Mouse (Mus musculus) neural tube, embryonic 15.5 days (tissue): ENCODE results near the gene Nuak1. TPM values are rescaled to one million over a fixed set of nuclear protein-coding genes. Genes with fewer than 3 reads are reported as not detected.
A peak's percentile ranks its signal among the peaks of the same experiment; 100 is the strongest.

ENCODE experiments used
- ATAC-seq: fragments of 200-750 bp; cut with Nextera tagmentation; 2 replicates; pipeline ENCODE4 v1.8.0; 2017; ENCODE audit warnings: mild to moderate bottlenecking, moderate TSS enrichment, moderate library complexity; ENCODE audit not compliant: low FRiP score
- H3K27ac ChIP-seq: fragments of 300-500 bp; sonication (generic); replicated peaks from 2 replicates; pipeline ENCODE4 v1.5.1; 2015; ENCODE audit warnings: mild to moderate bottlenecking, inconsistent platforms
- H3K27me3 ChIP-seq: fragments of 300-500 bp; sonication (generic); replicated peaks from 2 replicates; pipeline ENCODE4 v1.6.1; 2015; ENCODE audit warnings: inconsistent platforms
- H3K36me3 ChIP-seq: fragments of 300-500 bp; sonication (generic); 2 replicates; pipeline ENCODE4 v1.6.1; 2015; ENCODE audit warnings: inconsistent platforms
- H3K4me1 ChIP-seq: fragments of 300-500 bp; sonication (generic); 2 replicates; pipeline ENCODE4 v1.6.1; 2015; ENCODE audit warnings: inconsistent platforms
- H3K4me2 ChIP-seq: fragments of 300-500 bp; sonication (generic); 2 replicates; pipeline ENCODE4 v1.6.1; 2015; ENCODE audit warnings: inconsistent platforms, mild to moderate bottlenecking, moderate library complexity
- H3K4me3 ChIP-seq: fragments of 300-500 bp; sonication (generic); replicated peaks from 2 replicates; pipeline ENCODE4 v1.5.1; 2015; ENCODE audit warnings: mild to moderate bottlenecking, inconsistent platforms
- H3K9ac ChIP-seq: fragments of 300-500 bp; sonication (generic); replicated peaks from 2 replicates; pipeline ENCODE4 v1.6.1; 2015; ENCODE audit warnings: mild to moderate bottlenecking, inconsistent platforms
- H3K9me3 ChIP-seq: fragments of 300-500 bp; sonication (generic); replicated peaks from 2 replicates; pipeline ENCODE4 v1.6.1; 2016; ENCODE audit warnings: inconsistent platforms
- WGBS: fragments of 180-500 bp; shearing (Covaris S2); methylation state at CpG from one replicate; pipeline ENCODE4 v1.1.7; 2015; ENCODE audit warnings: mixed read lengths; 5-methylcytosine and 5-hydroxymethylcytosine counted together
- polyA plus RNA-seq: library from polyadenylated mRNA; unstranded; fragments of >200 nt; fragmentation: Nextera tagmentation; extraction: Ambion mirVana; gene quantifications from 2 replicates; pipeline ENCODE4 v1.2.1, GENCODE M21; 2015

The Nuak1 gene
- polyA plus RNA-seq, 1 experiment from 2014 or later: 4.8 TPM

DNA sequence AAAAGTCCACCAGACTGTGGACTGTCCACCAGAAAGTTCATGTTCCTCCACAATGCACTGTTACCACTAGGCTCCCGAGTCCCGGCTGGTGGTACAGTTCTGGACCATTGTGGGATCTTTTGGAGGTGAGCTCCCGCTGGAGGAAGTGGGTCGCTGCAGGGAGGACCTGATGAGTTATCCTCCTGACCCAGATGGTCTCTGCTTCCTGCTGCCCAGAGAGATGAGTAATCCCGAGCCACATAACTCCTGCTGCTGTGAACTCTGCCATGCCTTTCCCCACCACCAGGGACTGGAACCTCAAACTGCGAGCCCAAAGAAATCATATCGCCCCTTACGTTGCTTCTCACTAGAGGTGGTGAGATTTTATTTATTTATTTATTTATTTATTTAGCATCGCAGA lies 4.0 kb upstream of the Nuak1 start:
- Histone ChIP-seq H3K27ac (no peak overlapping the region), H3K4me2 (no peak overlapping the region), H3K9me3 (no peaks in the 10 kb centered on the region), H3K4me1 (peaks cover 31% of the 10 kb centered on the region), H3K4me3 (no peak overlapping the region), H3K27me3 (no peaks in the 10 kb centered on the region), H3K9ac (no peak overlapping the region), H3K36me3 (no peaks in the 10 kb centered on the region)
- WGBS: 78% methylated on average over 9 of the region's 9 CpGs
- no peak for ATAC-seq

DNA sequence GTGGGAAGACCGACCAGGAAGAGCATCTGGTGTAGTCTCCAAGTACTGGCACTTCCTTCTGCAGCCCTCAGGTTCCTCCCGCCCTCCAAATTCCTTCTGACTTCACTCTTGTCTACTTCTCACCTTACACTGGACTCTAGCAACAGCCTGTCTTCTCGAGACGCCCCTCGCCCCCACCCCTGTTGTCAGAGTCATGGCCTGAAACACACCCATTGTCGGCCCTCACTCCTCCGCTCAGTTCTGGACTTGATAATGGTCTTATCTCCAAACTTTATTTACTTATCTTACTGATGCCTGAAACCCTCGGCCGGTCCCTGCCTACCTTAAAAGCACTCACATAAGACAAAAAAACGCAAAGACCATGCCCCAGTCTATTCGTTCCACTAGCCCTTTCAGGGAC lies 1.4 kb upstream of the Nuak1 start:
- H3K4me1 ChIP-seq: peaks cover 51% of the 10 kb centered on the region
- no peaks in the 10 kb centered on the region for H3K27me3 ChIP-seq
- 23% methylated on average over 11 of the region's 11 CpGs for WGBS
- H3K27ac ChIP-seq: peak overlapping the region; percentile 94; the same call in 1 of the 2 replicates
- no peak for ATAC-seq
- H3K9ac ChIP-seq: peak overlapping the region; percentile 81
- no peaks in the 10 kb centered on the region for H3K36me3 ChIP-seq
- peak overlapping the region; percentile 77 for H3K4me3 ChIP-seq
- peak overlapping the region; percentile 72 for H3K4me2 ChIP-seq
- H3K9me3 ChIP-seq: no peaks in the 10 kb centered on the region

- ATAC-seq: peak; percentile 1; the same call in 1 of the 2 replicates
- under 1% methylated on average over 7 of the region's 7 CpGs for WGBS
Measured at GRCm38 (mm10) chr10:84441434-84441785, 1.0 kb upstream of the Nuak1 start.

DNA sequence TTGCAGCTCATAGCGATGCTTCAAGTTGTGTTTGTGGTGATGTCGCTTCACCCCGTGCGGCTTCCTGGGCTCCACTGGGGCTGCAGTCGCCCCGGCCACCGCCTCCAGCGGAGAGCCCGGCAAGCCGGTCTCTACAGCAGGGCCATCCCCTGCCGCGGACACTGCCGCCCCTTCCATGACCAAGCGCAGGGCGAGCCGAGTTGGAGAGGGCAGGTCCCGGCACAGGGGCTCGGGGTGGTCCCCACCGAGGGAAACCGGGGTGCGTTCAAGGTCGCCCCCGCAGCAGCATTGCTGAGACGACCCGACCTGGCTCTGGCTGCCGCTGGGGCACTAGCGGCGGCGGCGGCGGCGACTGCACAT lies 236 bp downstream of the Nuak1 start:
- peak overlapping the region; percentile 94 for H3K27ac ChIP-seq
- H3K27me3 ChIP-seq: no peaks in the 10 kb centered on the region
- WGBS: 0% methylated on average over 32 of the region's 32 CpGs
- peak overlapping the region; percentile 77 for H3K4me3 ChIP-seq
- peak; percentile 48 for ATAC-seq
- H3K36me3 ChIP-seq: no peaks in the 10 kb centered on the region
- no peaks in the 10 kb centered on the region for H3K9me3 ChIP-seq
- peak overlapping the region; percentile 81 for H3K9ac ChIP-seq
- peaks cover 67% of the 10 kb centered on the region for H3K4me1 ChIP-seq
- H3K4me2 ChIP-seq: peak overlapping the region; percentile 72

More at GRCm38 (mm10) chr10:84441434-84441785, 1.0 kb upstream of the Nuak1 start:
- Histone ChIP-seq H3K27me3 (no peaks in the 10 kb centered on the region), H3K4me3 (peak overlapping the region; percentile 77), H3K36me3 (no peaks in the 10 kb centered on the region), H3K9me3 (no peaks in the 10 kb centered on the region), H3K27ac (peak overlapping the region; percentile 94), H3K4me1 (peaks cover 55% of the 10 kb centered on the region), H3K9ac (peak overlapping the region; percentile 81), H3K4me2 (peak overlapping the region; percentile 72)

- no peaks in the 10 kb centered on the region for H3K27me3 ChIP-seq
- H3K4me1 ChIP-seq: peaks cover 76% of the 10 kb centered on the region
- H3K27ac ChIP-seq: no peak overlapping the region
- ATAC-seq: no peak
- no peaks in the 10 kb centered on the region for H3K36me3 ChIP-seq
- peak overlapping the region; percentile 77 for H3K4me3 ChIP-seq
- 12% methylated on average over 7 of the region's 7 CpGs for WGBS
- H3K9ac ChIP-seq: peak overlapping the region; percentile 81
- no peaks in the 10 kb centered on the region for H3K9me3 ChIP-seq
- peak overlapping the region; percentile 72 for H3K4me2 ChIP-seq
Measured at GRCm38 (mm10) chr10:84439228-84439596, 1.2 kb downstream of the Nuak1 start.

- Histone ChIP-seq H3K4me2 (peak overlapping the region; percentile 72), H3K4me1 (peaks cover 80% of the 10 kb centered on the region), H3K9me3 (no peaks in the 10 kb centered on the region), H3K27me3 (no peaks in the 10 kb centered on the region), H3K27ac (peak overlapping the region; percentile 73), H3K4me3 (peak overlapping the region; percentile 77), H3K9ac (peak overlapping the region; percentile 81), H3K36me3 (no peaks in the 10 kb centered on the region)
- WGBS: 45% methylated on average over 19 of the region's 19 CpGs
- ATAC-seq: no peak
Measured at GRCm38 (mm10) chr10:84438466-84439227, 1.8 kb downstream of the Nuak1 start.

DNA sequence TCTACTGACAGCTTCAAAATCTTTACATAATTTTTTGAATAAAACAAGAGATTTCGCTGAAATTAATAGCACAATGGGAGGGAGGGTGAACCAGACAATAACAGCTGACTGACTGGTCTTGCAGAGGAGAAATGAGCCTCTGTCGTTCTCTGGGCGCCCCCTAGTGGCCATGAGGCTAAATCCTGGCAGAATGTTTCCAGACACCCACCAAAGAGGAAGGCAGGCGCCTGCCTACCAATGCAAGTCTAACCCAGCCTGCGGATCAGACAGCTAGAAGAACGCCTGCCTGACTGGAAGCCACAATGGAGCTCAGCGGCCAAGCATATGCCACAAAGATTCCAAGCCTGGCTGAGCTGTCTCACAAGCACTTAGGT lies 2.4 kb downstream of the Nuak1 start:
- Histone ChIP-seq H3K4me1 (peaks cover 78% of the 10 kb centered on the region), H3K27me3 (no peaks in the 10 kb centered on the region), H3K36me3 (no peaks in the 10 kb centered on the region), H3K4me2 (peak overlapping the region; percentile 72), H3K27ac (peak overlapping the region; percentile 73), H3K4me3 (peak overlapping the region; percentile 77), H3K9me3 (no peaks in the 10 kb centered on the region), H3K9ac (peak overlapping the region; percentile 81)
- peak; percentile 64 for ATAC-seq
- under 1% methylated on average over 7 of the region's 7 CpGs for WGBS

- Histone ChIP-seq H3K4me3 (peak overlapping the region; percentile 77), H3K4me2 (peak overlapping the region; percentile 72), H3K27ac (peak overlapping the region; percentile 73), H3K4me1 (peaks cover 72% of the 10 kb centered on the region), H3K27me3 (no peaks in the 10 kb centered on the region), H3K9me3 (no peaks in the 10 kb centered on the region), H3K36me3 (no peaks in the 10 kb centered on the region), H3K9ac (peak overlapping the region; percentile 30)
- WGBS: 32% methylated on average over 14 of the region's 14 CpGs
- no peak for ATAC-seq
Measured at GRCm38 (mm10) chr10:84437166-84438048, 3.0 kb downstream of the Nuak1 start.

DNA sequence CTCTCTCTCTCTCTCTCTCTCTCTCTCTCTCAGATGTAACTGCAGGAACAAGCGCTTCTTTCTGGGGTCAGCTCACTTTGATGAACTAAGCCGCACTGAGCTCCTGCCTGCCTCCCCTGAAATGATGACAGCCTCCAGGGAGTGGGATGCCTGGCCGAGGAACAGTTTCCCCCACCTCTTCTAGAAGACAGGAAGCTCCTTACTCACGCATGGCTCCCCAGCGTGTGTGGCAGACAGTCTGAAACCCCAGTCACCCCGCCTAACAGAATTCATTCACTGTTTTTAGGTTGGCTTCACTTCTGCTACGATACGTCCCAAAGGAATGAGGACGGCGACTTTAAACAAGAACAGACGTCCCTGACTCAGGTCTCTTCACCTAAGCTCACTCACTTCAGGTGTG lies 4.5 kb downstream of the Nuak1 start:
- peak overlapping the region; percentile 72 for H3K4me2 ChIP-seq
- 0 out of 2 replicates have a peak overlapping the region, but pooled peaks have one; percentile 5 for H3K9ac ChIP-seq
- ATAC-seq: no peak

GRCm38 (mm10) chr10:84433193-84433801 lies 7.1 kb downstream of the Nuak1 start:
- peaks cover 44% of the 10 kb centered on the region for H3K4me1 ChIP-seq
- no peaks in the 10 kb centered on the region; the same call in 1 of the 2 replicates for H3K36me3 ChIP-seq
- no peak for ATAC-seq
- no peaks in the 10 kb centered on the region for H3K27me3 ChIP-seq
- H3K4me2 ChIP-seq: no peak overlapping the region
- 75% methylated on average over 21 of the region's 21 CpGs for WGBS
- no peak overlapping the region for H3K9ac ChIP-seq
- no peak overlapping the region for H3K4me3 ChIP-seq
- no peaks in the 10 kb centered on the region for H3K9me3 ChIP-seq
- H3K27ac ChIP-seq: no peak overlapping the region

More for the DNA sequence above, 4.5 kb downstream of the Nuak1 start:
- Histone ChIP-seq H3K27me3 (no peaks in the 10 kb centered on the region), H3K4me3 (no peak overlapping the region), H3K4me1 (peaks cover 61% of the 10 kb centered on the region), H3K36me3 (no peaks in the 10 kb centered on the region), H3K27ac (no peak overlapping the region), H3K9me3 (no peaks in the 10 kb centered on the region)
- 54% methylated on average over 11 of the region's 11 CpGs for WGBS

DNA sequence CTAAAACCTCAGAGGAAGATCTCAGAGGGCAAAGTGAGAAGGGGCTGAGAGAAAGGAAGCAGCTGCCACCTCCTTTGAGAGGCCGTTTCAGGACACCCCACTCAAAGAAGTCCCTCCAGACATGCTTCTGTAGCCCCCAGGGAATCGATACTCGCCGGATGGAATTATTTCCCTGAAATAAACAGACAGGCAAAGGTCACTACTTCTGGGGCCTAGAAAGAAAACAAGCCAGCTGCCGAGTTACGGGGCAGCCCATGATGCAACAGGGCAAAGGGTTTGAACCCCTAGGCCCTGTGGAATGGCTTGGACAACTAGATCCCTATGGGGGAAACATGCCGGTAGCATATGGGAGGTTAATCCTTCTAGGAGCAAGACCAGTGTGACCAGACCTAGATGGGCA lies 16.0 kb downstream of the Nuak1 start:
- Histone ChIP-seq H3K4me3 (no peak overlapping the region), H3K27ac (no peak overlapping the region), H3K9me3 (no peaks in the 10 kb centered on the region), H3K4me2 (no peak overlapping the region), H3K4me1 (peaks cover 24% of the 10 kb centered on the region), H3K9ac (no peak overlapping the region), H3K36me3 (peaks cover 6% of the 10 kb centered on the region), H3K27me3 (no peaks in the 10 kb centered on the region)
- no peak for ATAC-seq
- WGBS: 69% methylated on average over 7 of the region's 7 CpGs
